Mouse (Mus musculus) lung, adult 2 months (tissue): Measurements from ENCODE around the gene Rhbg.

Source experiments
- CTCF ChIP-seq: fragments of 200-500 bp; IDR thresholded peaks from 2 replicates; pipeline ENCODE4 v1.5.1; 2011; ENCODE audit warnings: mild to moderate bottlenecking, low read length, control low read depth; ENCODE audit not compliant: insufficient read depth
- POLR2A ChIP-seq: fragments of 200-500 bp; IDR thresholded peaks from 2 replicates; pipeline ENCODE4 v1.6.1; 2011; ENCODE audit warnings: low read depth, mild to moderate bottlenecking, control low read depth, low read length, borderline replicate concordance; ENCODE audit errors: extremely low read depth

GRCm38 (mm10) chr3:88296110-88296560, 41.6 kb upstream of the Rhbg start:
- no peak for TF ChIP-seq POLR2A
- no peak for TF ChIP-seq CTCF
